Mouse (Mus musculus) MN1 (cell line): ENCODE results near the gene Tgfb3.
A peak's percentile ranks its signal among the peaks of the same experiment; 100 is the strongest.

Experiments
- DNase-seq: peaks from one replicate; pipeline ENCODE4 v3.0.0-alpha.2; 2016; ENCODE audit warnings: low spot score

Gene Tgfb3

GRCm38 (mm10) chr12:86027747-86028146 lies 51.1 kb downstream of the Tgfb3 start:
- no peak for DNase-seq

DNA sequence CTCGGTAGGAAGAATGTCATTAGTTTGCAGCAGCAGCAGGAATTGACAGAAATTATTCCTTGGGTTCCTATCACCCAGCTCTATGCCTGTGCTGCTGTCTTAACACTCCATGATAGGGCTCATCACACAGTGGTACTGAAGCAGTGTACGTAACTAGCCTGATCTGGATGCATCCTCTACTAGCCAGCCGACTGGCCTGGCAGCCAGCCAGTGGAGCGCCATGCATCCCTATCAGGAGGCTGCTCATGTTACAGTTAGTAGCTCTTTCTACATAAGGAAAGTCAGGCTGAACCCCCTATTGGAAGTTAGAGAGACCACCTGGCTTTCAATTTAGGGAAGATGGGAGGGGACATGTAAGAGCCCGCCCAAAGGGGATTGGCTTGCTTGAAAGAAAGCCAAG lies 51.8 kb downstream of the Tgfb3 start:
- DNase-seq, result peak; percentile 67

DNA sequence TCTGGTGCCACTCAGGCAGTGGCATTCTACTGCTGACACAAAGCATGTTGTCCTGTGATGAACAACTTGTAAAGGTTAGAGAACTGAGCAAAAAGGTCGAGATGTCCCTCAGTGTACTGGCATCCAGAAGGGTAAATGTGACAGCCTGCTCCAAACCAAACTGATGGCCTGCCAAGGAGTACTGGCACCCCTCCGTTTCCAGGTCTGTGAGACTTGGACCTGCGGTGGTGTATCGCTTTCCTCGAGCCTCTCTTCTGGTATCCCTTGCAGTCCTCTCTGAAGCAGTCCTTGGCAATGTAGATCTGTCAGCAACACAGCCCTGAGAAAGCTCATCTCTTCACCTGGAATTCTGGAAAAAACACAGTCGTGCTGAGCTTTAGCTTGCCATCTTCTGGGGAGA lies 53.4 kb downstream of the Tgfb3 start:
- DNase-seq, result no peak

DNA sequence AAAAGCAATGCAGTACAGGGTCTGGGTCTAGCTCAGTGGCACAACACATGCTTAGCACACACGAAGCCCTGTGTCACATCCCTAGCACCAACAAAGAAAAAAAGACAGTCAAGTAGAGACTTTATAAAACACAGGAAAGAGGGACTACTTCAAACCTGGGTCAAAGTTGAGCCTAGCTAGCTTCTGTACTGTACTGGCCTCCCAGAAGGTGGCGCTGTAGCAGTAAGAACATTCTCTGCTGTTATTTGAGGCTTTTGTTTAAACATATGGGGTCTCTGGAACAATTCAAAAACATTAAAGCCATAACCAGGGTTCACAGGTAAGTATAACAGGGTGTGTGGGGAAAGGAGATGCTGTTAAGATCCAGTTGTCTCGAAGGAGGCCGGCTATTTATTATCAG lies 54.4 kb downstream of the Tgfb3 start:
- DNase-seq, result peak; percentile 17

- peak; percentile 9 for DNase-seq
Measured at GRCm38 (mm10) chr12:86023081-86023871, 55.6 kb downstream of the Tgfb3 start.

GRCm38 (mm10) chr12:86022282-86022984 lies 56.4 kb downstream of the Tgfb3 start:
- no peak for DNase-seq

DNA sequence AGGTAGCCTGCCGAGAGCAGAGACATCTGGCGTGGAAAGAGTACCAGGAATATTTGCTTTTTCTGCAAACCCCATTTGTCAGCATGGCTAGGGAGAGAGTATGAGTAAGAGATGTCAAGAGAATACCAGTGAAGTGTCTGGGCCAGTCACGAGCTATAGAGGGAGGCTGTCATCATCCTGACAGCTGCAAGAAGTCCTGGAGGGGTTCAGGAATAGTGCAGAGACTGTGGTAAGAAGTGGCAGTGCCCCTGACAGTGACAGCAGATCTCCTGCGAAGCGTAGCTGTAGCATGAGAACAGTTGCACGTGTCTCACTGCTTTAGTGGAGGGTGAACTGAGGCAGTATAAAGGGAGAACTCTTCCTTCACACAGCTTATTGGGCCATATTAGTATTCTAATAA lies 57.3 kb downstream of the Tgfb3 start:
- no peak for DNase-seq

- no peak for DNase-seq
Measured at GRCm38 (mm10) chr12:86017360-86017759, 61.5 kb downstream of the Tgfb3 start.

GRCm38 (mm10) chr12:86015114-86015513 lies 63.7 kb downstream of the Tgfb3 start:
- no peak for DNase-seq

GRCm38 (mm10) chr12:86014621-86015020 lies 64.2 kb downstream of the Tgfb3 start:
- no peak for DNase-seq

- DNase-seq, result no peak
Measured at GRCm38 (mm10) chr12:86014174-86014573, 64.7 kb downstream of the Tgfb3 start.

GRCm38 (mm10) chr12:86012195-86012594 lies 66.6 kb downstream of the Tgfb3 start:
- DNase-seq, result no peak

DNA sequence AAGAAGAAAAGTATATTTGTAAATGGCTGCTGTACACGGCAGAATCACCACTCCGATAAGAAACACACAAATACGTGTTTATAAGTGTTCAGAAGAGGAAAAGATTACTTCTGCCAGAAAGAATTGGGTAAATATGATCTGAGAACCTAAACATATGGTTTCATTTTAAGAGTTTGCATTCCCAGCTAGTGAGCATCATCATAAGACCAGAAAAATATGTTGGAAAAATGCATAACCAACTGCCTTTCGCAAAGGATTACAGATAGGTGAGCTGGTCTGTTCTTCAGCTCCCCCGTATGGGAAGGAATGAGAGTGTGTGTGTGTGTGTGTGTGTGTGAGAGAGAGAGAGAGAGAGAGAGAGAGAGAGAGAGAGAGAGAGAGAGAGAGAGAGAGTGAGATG lies 68.2 kb downstream of the Tgfb3 start:
- no peak for DNase-seq

GRCm38 (mm10) chr12:86007377-86007776 lies 71.5 kb downstream of the Tgfb3 start:
- no peak for DNase-seq
